Mouse (Mus musculus) liver, embryonic 14.5 days (tissue): ENCODE measurements around the gene Pepd. TPM values are rescaled to one million over a fixed set of nuclear protein-coding genes. Genes with fewer than 3 reads are reported as not detected.
A peak's percentile ranks its signal among the peaks of the same experiment; 100 is the strongest.

Experiments
- ATAC-seq: fragments of 200-750 bp; cut with Nextera tagmentation; 2 replicates; pipeline ENCODE4 v1.8.0; 2017; ENCODE audit warnings: moderate number of reproducible peaks, mild to moderate bottlenecking, moderate library complexity; ENCODE audit not compliant: insufficient read depth
- DNase-seq, 3 experiments: peaks; one replicate each; pipeline ENCODE4 v3.0.0-alpha.2; 2012 to 2013; ENCODE audit warnings: low read depth in 3 of 3, low spot score in 3 of 3
- H3K27ac ChIP-seq: fragments of 300-500 bp; sonication (generic); 2 replicates; pipeline ENCODE4 v1.5.1; 2014; ENCODE audit warnings: moderate library complexity, mild to moderate bottlenecking, control low read depth, inconsistent platforms
- H3K27me3 ChIP-seq: fragments of 300-500 bp; sonication (generic); 2 replicates; pipeline ENCODE4 v1.6.1; 2014; ENCODE audit warnings: mild to moderate bottlenecking, low read length, moderate library complexity; ENCODE audit not compliant: control insufficient read depth, insufficient read depth
- H3K36me3 ChIP-seq: fragments of 300-500 bp; sonication (generic); replicated peaks from 2 replicates; pipeline ENCODE4 v1.6.1; 2014; ENCODE audit warnings: low read depth; ENCODE audit not compliant: control insufficient read depth, insufficient read depth
- H3K4me1 ChIP-seq, 2 experiments: fragments of 200-500 bp in 1 of 2; fragments of 300-500 bp in 1 of 2; sonication (generic) in 1 of 2; replicated peaks; 2 replicates each; pipeline ENCODE4 v1.6.1; 2012 to 2014; ENCODE audit warnings: antibody characterized with exemption in 1 of 2, inconsistent platforms in 1 of 2, low read length in 1 of 2; ENCODE audit not compliant: control insufficient read depth in 2 of 2, insufficient read depth in 2 of 2
- H3K4me2 ChIP-seq: fragments of 300-500 bp; sonication (generic); 2 replicates; pipeline ENCODE4 v1.6.1; 2014; ENCODE audit warnings: low read depth, mild to moderate bottlenecking, control low read depth, moderate library complexity
- H3K4me3 ChIP-seq, 2 experiments: fragments of 200-500 bp in 1 of 2; fragments of 300-500 bp in 1 of 2; sonication (generic) in 1 of 2; 2 replicates each; pipeline ENCODE4 v1.5.1; 2012 to 2014; ENCODE audit warnings: low read depth in 2 of 2, low read length in 2 of 2, mild to moderate bottlenecking in 2 of 2, control low read depth in 1 of 2, inconsistent platforms in 1 of 2, moderate library complexity in 1 of 2; ENCODE audit not compliant: insufficient read depth in 1 of 2
- H3K9ac ChIP-seq: fragments of 300-500 bp; sonication (generic); replicated peaks from 2 replicates; pipeline ENCODE4 v1.6.1; 2014; ENCODE audit warnings: mild to moderate bottlenecking, control low read depth, moderate library complexity
- H3K9me3 ChIP-seq: fragments of 300-500 bp; sonication (generic); 2 replicates; pipeline ENCODE4 v1.6.1; 2016; ENCODE audit warnings: low read length, mixed read lengths; ENCODE audit not compliant: control insufficient read depth
- CTCF ChIP-seq: IDR thresholded peaks from 2 replicates; pipeline ENCODE4 v1.5.1; 2016; ENCODE audit warnings: antibody characterized with exemption, low read depth, control low read depth
- EP300 ChIP-seq: IDR thresholded peaks from 2 replicates; pipeline ENCODE4 v1.6.1; 2016; ENCODE audit warnings: antibody characterized with exemption, low read depth
- WGBS: fragments of 180-500 bp; shearing (Covaris S2); extraction: QIAGEN DNeasy Blood & Tissue Kit; methylation state at CpG from one replicate; pipeline ENCODE4 v1.1.7; 2014; ENCODE audit not compliant: insufficient replicate concordance; 5-methylcytosine and 5-hydroxymethylcytosine counted together
- polyA plus RNA-seq, 2 experiments: library from polyadenylated mRNA; depleted of rRNA in 1 of 2; stranded (reverse) in 1 of 2; unstranded in 1 of 2; fragments of >200 nt; fragmentation: Nextera tagmentation in 1 of 2; extraction: Ambion mirVana in 1 of 2; gene quantifications; 2 replicates each; pipeline versions ENCODE4 v1.2.1 to v1.2.3; 2012 to 2014

Gene Pepd
- polyA plus RNA-seq, 2 experiments: 43.0 to 50.3 TPM

- Histone ChIP-seq H3K27ac (no peak overlapping the region), H3K36me3 (no peaks in the 10 kb centered on the region)
These were observed 153.8 kb downstream of the Pepd start for GRCm38 (mm10) chr7:35065958-35066357.

GRCm38 (mm10) chr7:35066640-35067212, 154.5 kb downstream of the Pepd start:
- Histone ChIP-seq H3K4me3 (no peak overlapping the region), H3K9ac (no peak overlapping the region), H3K4me1 (no peaks in the 10 kb centered on the region), H3K4me2 (no peak overlapping the region), H3K27me3 (no peaks in the 10 kb centered on the region), H3K27ac (no peak overlapping the region), H3K36me3 (no peaks in the 10 kb centered on the region), H3K9me3 (no peaks in the 10 kb centered on the region)
- TF ChIP-seq CTCF: no peak
- TF ChIP-seq EP300: no peak
- ATAC-seq: no peak
- 71% methylated on average over 8 of the region's 8 CpGs for WGBS
- DNase-seq: no peak

More at GRCm38 (mm10) chr7:35065958-35066357, 153.8 kb downstream of the Pepd start:
- Histone ChIP-seq H3K4me3 (no peak overlapping the region), H3K4me1 (no peaks in the 10 kb centered on the region), H3K9ac (no peak overlapping the region), H3K4me2 (no peak overlapping the region), H3K27me3 (no peaks in the 10 kb centered on the region), H3K9me3 (no peaks in the 10 kb centered on the region)
- no peak for TF ChIP-seq CTCF
- no peak for TF ChIP-seq EP300
- ATAC-seq (no peak), DNase-seq (no peak)
- 72% methylated on average over 3 of the region's 3 CpGs for WGBS

DNA sequence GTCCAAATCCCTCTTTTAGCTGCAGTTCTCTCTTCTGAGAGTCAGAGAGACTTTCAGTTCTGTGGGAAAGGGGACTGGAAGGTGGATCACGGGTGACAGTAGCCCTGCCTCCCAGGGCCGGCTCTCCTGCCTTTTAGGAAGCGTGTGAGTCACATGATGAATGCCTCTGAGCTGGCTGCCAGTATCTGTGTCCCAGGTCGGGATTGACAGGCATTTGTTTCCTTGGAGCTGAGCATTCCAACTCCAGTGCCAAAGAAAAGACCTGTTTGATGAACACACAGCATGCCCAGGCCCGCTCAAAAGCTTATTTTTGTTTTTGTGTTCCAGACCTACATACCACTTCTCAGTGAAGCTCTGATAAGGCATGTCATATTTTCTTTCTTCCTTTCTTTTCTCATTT, 164.5 kb downstream of the Pepd start:
- H3K9ac ChIP-seq: no peak overlapping the region
- peaks cover 0 to 9% of the 10 kb centered on the region in 2 experiments; a peak in 2 of 4 replicates for H3K4me1 ChIP-seq
- TF ChIP-seq EP300 (no peak), CTCF (no peak)
- DNase-seq (no peak), ATAC-seq (no peak)
- H3K27ac ChIP-seq: no peak overlapping the region
- H3K9me3 ChIP-seq: no peaks in the 10 kb centered on the region
- H3K4me2 ChIP-seq: no peak overlapping the region
- WGBS: 50% methylated on average over 5 of the region's 5 CpGs
- no peak overlapping the region for H3K4me3 ChIP-seq
- H3K36me3 ChIP-seq: no peaks in the 10 kb centered on the region
- H3K27me3 ChIP-seq: no peaks in the 10 kb centered on the region

DNA sequence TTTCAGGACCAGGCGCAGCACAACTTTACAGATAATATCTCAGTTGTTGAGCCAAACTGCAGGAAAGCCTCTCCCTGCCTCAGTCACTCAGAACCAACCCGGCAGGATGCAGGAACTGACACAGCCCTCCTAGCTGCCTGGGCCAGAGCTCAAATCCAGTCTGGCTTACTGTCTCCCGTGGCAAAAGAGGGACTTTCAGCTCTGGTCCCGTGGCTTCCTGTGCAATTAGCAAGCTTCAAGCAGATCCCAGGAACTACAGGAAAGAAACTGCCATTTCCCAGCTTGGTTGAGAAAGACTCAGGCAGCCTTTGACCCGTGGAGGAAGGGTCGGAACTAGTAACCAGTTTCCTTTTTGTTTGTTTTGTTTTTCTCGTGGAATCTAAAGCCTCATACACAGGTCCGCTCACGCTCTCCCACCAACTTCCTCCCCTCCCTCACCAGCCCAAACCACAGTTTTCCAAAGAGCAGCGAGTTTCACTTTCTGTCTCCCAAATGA, 168.7 kb downstream of the Pepd start:
- Histone ChIP-seq H3K9ac (peak overlapping the region; percentile 9; the same call in 1 of the 2 replicates), H3K9me3 (no peaks in the 10 kb centered on the region), H3K4me1 (peaks cover 0 to 9% of the 10 kb centered on the region in 2 experiments; a peak in 2 of 4 replicates), H3K4me2 (peak overlapping the region; percentile 42), H3K36me3 (no peaks in the 10 kb centered on the region), H3K27ac (peak overlapping the region; percentile 20; the same call in 1 of the 2 replicates), H3K27me3 (no peaks in the 10 kb centered on the region), H3K4me3 (peak overlapping the region; percentile 12; a peak in 3 of 4 replicates)
- 7% methylated on average over 10 of the region's 10 CpGs for WGBS
- DNase-seq: no peak
- peak; percentile 35; the same call in 1 of the 2 replicates for ATAC-seq
- no peak for TF ChIP-seq EP300
- no peak for TF ChIP-seq CTCF

DNA sequence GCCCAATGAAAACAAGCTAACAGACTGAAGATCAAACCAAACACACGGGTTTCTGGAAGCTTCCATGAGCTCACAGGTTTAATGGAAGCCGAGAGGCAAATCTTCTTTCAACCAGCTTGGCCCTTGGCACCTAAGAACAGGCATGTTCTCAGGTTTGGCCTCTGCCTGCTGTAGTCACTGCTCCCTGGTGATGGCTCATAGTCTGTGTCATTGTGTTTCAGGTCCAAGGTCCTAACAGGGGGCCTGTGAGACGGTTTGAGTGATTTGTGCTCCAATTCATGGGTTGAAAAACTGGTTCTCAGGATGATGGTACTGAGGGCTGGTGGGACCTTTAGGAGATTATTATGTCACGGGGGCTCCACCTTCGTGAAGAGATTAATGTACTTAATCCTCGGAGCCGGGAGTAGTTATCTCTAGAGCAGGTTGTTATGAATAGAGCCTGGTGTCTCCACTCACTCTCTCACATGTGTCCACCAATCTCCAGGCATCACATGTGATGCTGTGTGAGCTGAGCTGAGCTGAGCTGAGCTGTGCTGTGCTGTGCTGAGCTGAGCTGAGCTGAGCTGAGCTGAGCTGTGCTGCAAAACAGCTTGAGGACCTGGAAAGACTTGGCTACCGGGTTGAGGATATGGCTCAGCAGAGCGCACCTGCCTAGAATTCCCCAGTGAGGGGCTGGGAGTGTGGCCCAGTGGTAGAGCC, 169.4 kb downstream of the Pepd start:
- H3K4me3 ChIP-seq: no peak overlapping the region; a peak in 1 of 4 replicates
- H3K27me3 ChIP-seq: no peaks in the 10 kb centered on the region; the same call in 1 of the 2 replicates
- no peak overlapping the region for H3K27ac ChIP-seq
- no peak overlapping the region; the same call in 1 of the 2 replicates for H3K9ac ChIP-seq
- DNase-seq (no peak), ATAC-seq (no peak)
- H3K9me3 ChIP-seq: no peaks in the 10 kb centered on the region
- H3K36me3 ChIP-seq: no peaks in the 10 kb centered on the region
- 55% methylated on average over 9 of the region's 9 CpGs for WGBS
- peaks cover 0 to 9% of the 10 kb centered on the region in 2 experiments; a peak in 2 of 4 replicates for H3K4me1 ChIP-seq
- TF ChIP-seq EP300 (no peak), CTCF (no peak)
- H3K4me2 ChIP-seq: peak overlapping the region; percentile 42
